Mouse (Mus musculus) urinary bladder, postnatal 4 days (tissue): ENCODE measurements around the gene Tceanc.

Experiments used
- DNase-seq, 2 experiments: peaks; one replicate each; pipeline ENCODE4 v3.0.0; 2021 to 2022; ENCODE audit warnings: low spot score in 2 of 2

Tceanc gene

DNA sequence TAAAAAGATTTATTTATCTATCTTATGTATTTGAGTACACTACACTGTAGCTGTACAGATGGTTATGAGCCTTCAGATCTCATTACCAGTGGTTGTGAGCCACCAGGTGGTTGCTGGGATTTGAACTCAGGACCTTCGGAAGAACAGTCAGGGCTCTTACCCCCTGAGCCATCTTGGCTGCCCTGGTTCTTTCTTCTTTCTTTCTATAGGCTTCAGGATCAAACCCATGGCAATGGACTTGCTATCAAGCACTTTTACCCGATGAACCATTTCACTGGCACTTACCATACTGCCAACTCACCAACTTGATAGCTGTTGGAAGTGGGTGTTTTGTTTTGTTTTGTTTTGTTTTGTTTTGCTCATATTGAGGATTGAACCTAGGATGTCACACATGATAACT, 23.3 kb downstream of the Tceanc start:
- DNase-seq = no peak

DNA sequence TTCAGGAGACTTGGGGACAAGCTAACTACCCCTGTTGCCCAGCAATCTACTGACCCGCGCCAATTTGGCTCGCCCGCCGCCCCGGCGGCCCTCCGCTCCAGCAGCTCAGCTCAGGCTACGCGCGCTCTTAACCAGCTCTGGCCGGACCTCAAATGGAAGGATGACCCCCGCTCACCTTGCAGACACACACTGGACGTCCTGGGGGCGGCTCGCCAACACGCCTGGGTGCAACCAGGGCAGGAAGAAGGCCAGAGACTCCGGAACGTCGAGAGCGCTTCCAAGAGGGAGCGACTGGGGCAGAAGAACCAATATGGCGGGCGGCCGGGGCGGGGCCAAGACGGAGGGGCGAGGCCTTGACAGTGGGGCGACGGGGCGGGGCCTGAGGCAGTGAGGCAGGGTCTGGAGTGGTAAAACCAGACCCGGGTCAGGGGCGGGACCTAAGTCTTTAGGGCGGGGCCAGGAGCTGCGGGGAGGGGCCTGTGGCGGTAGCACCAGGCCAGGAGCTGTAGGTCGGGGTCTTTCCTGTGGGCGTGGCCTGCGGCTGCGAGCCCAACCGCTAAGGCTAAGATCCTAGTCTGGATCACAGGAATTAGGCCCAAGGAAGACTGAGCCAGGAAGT, 38.9 kb downstream of the Tceanc start, which contains the start of gene Rab9:
Rab9 (minus strand) TSS at position 503 of the 619 bp plus-strand sequence.
- DNase-seq = peak; percentile 88 to 92

DNA sequence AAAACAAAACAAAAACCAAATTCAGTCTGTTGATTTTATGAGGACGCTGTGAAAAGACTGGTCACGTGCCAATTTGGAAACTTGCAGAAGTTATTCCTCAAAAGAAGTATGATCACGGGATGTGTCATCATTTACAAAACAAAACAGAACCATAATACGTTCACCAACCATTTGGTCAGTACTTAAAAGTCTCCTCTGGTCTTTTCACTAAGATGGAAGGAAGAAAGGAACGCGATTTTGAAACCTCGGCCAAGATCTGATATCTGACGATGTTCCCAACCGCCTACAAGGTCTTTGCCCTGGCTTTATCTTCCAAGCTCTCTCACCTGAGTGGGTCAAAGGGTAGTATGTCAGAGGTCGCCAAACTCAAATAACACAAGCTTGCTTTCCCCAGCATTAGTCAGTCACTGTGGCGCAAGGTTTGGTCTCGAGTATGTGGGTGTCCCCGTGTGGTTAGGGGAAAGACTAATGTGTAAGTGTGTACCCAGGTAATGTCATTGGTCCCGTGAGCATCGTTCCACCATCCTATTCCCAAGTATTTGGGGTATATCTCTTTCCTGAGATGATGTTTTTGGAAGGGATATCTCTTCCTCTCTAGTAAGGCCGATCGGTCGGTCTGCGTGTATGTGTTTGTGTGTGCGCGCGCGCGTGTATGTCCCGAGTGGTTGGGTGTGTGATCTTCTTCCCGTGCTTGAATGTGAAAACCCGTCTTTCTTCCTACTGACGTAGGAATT, 39.6 kb downstream of the Tceanc start:
- no peak for DNase-seq

DNA sequence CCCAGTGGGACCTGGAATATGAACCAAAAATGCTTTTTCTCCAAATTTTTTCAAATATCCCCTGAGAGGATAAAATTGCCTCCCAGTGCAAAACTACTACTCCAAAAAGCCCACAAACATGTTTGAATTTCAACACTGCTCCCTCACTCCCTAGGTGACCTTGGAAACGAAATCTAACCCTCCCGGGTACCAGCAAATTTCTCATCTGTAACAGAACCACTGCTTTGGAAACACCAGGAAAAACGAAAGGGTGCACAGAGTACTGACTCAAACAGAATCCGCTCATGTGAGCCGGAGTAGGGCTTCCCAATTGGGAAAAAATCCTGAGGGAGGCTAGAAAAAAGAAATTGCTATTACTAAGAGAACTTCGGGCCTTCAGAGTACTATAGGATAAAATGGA, 41.0 kb downstream of the Tceanc start:
- no peak for DNase-seq

DNA sequence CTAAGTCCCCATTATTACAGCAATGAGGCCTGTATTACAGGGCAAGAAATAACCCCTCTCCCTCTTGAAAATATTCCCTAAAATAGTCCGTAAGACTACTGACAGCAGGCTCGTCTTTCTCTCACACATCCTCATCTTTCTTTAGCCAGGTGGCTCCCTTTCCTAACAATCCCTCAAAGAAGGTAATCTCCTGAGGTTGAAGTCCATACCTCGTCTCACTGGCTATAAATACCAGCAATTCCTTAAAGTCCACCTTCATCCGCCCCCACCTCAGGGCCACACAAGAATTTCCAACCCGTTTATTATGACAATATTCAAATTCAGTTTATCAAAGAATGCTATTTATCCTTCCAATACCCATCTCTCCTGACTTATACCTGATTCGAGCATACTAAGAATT, 45.8 kb downstream of the Tceanc start:
- DNase-seq = no peak

DNA sequence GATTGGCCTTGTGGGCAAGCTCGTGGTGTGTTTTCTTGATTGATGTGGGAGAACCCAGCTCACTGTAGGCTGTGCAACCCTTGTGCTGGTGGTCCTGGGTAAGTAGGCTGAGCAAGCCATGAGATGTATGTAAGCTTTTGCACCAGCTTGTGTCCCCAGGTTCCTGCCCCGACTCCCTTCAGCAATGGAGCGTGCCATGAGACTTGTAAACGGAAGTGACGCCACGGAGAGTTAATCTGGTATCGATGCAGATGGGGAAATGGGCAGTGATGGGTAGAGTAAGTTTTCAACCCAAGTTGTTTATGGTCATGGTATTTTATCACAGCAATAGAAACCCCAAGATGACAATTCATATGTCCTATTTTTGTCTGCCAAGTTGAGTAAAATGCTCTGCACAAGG, 50.0 kb downstream of the Tceanc start:
- no peak for DNase-seq

DNA sequence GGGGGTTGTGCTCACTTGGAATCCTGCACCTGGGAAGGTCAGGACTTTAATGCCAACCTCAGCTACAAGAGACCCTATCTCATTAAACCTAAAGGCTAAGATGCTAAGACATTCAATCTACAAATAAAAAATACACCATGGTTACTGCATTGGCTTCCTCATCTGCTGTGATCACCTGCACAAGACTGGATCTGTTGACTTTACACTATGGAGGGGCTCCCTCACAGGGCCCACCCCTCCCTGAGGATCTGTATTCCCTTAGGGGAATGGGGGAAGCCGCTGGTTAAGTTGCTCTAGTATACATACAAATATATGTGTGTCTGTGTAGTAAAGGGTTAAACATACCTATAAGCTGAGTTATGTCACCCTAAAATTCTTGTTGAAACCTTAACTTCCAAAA, 62.8 kb downstream of the Tceanc start:
- DNase-seq = no peak

DNA sequence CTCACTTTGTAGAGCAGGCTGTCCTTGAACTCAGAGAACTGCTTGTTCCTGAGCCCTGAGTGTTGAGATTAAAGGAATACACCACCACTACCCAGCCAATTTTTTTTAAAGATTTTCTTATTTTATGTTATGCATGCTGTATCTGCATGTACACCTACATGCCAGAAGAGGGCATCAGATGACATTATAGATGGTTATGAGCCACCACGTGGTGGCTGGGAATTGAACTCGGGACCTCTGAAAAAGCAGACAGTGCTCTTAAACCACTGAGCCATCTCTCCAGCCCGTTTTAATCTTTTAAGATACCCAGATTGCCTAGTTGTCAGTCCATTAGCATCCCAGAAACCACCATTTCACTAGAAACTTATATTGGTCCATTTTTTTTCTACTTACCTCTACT, 64.0 kb downstream of the Tceanc start:
- no peak for DNase-seq

DNA sequence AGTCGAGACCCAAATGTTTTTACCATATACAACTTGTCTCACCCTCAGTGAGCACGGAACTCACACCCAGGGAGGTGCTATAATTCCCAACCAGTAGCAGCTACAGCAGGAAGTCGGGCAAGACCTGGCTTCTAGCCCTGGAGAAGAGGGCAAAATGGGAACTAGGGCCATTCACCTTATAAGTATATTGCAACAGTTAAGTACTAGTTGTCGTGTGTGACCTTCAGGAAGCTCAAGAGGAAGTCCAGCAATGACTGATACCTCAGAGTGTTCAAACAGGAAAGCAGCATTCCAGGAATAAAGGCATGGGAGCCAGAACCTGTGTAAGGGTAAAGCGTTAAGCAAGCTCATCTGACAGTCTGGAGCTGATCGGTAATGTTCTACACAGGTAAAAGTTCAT, 64.8 kb downstream of the Tceanc start:
- no peak for DNase-seq
